Mouse (Mus musculus): ENCODE data around the gene Blm. TPM values are rescaled to one million over a fixed set of nuclear protein-coding genes. Genes with fewer than 3 reads are reported as not detected.

The Blm gene
- polyA plus RNA-seq, 1 experiment from 2014 or later: 26.7 TPM

- Histone ChIP-seq H3K9ac (no peak overlapping the region), H3K4me3 (no peak overlapping the region), H3K4me2 (no peak overlapping the region), H3K9me3 (replicated peaks) (no peaks in the 10 kb centered on the region), H3K4me1 (replicated peaks) (peaks cover 26% of the 10 kb centered on the region), H3K36me3 (no peaks in the 10 kb centered on the region), H3K27ac (ENCODE audit: poor library complexity, severe bottlenecking) (no peak overlapping the region), H3K27me3 (replicated peaks) (no peaks in the 10 kb centered on the region)
- no peak for ATAC-seq (ENCODE audit: insufficient number of reproducible peaks, low FRiP score)
- WGBS: 81% methylated on average over 3 of the region's 3 CpGs
Measured at GRCm38 (mm10) chr7:80418036-80418435, 116.9 kb downstream of the Blm start.

- Histone ChIP-seq H3K4me1 (replicated peaks) (peaks cover 22% of the 10 kb centered on the region), H3K36me3 (no peaks in the 10 kb centered on the region), H3K27me3 (replicated peaks) (no peaks in the 10 kb centered on the region), H3K4me2 (no peak overlapping the region), H3K27ac (ENCODE audit: poor library complexity, severe bottlenecking) (no peak overlapping the region), H3K9ac (no peak overlapping the region), H3K9me3 (replicated peaks) (no peaks in the 10 kb centered on the region), H3K4me3 (no peak overlapping the region)
- ATAC-seq (ENCODE audit: insufficient number of reproducible peaks, low FRiP score): no peak
Measured at GRCm38 (mm10) chr7:80417601-80418000, 117.3 kb downstream of the Blm start.

GRCm38 (mm10) chr7:80416969-80417368 is 118.0 kb downstream of the Blm start:
- Histone ChIP-seq H3K27ac (ENCODE audit: poor library complexity, severe bottlenecking) (no peak overlapping the region), H3K4me2 (no peak overlapping the region), H3K4me1 (replicated peaks) (peaks cover 21% of the 10 kb centered on the region), H3K9ac (no peak overlapping the region), H3K4me3 (no peak overlapping the region), H3K9me3 (replicated peaks) (no peaks in the 10 kb centered on the region), H3K36me3 (no peaks in the 10 kb centered on the region), H3K27me3 (replicated peaks) (no peaks in the 10 kb centered on the region)
- WGBS: 56% methylated on average over 7 of the region's 7 CpGs
- ATAC-seq (ENCODE audit: insufficient number of reproducible peaks, low FRiP score): no peak

GRCm38 (mm10) chr7:80414303-80414855 is 120.5 kb downstream of the Blm start:
- Histone ChIP-seq H3K9ac (no peak overlapping the region), H3K4me1 (replicated peaks) (peaks cover 14% of the 10 kb centered on the region; the same call in 1 of the 2 replicates), H3K36me3 (no peaks in the 10 kb centered on the region), H3K9me3 (replicated peaks) (no peaks in the 10 kb centered on the region), H3K4me2 (no peak overlapping the region), H3K27ac (ENCODE audit: poor library complexity, severe bottlenecking) (no peak overlapping the region), H3K27me3 (replicated peaks) (no peaks in the 10 kb centered on the region), H3K4me3 (no peak overlapping the region)
- ATAC-seq (ENCODE audit: insufficient number of reproducible peaks, low FRiP score): no peak
- 73% methylated on average over 7 of the region's 7 CpGs for WGBS

- no peaks in the 10 kb centered on the region for H3K27me3 ChIP-seq (replicated peaks)
- WGBS: 65% methylated on average over 9 of the region's 9 CpGs
- no peak overlapping the region for H3K27ac ChIP-seq (ENCODE audit: poor library complexity, severe bottlenecking)
- no peak overlapping the region for H3K4me3 ChIP-seq
- no peaks in the 10 kb centered on the region for H3K9me3 ChIP-seq (replicated peaks)
- H3K9ac ChIP-seq: no peak overlapping the region
- ATAC-seq (ENCODE audit: insufficient number of reproducible peaks, low FRiP score): no peak
- H3K4me2 ChIP-seq: no peak overlapping the region
- no peaks in the 10 kb centered on the region for H3K36me3 ChIP-seq
- H3K4me1 ChIP-seq (replicated peaks): peaks cover 12% of the 10 kb centered on the region; the same call in 1 of the 2 replicates
Measured at GRCm38 (mm10) chr7:80413512-80414302, 121.2 kb downstream of the Blm start.

- Histone ChIP-seq H3K4me3 (no peak overlapping the region), H3K4me2 (no peak overlapping the region), H3K4me1 (replicated peaks) (peaks cover 12% of the 10 kb centered on the region; the same call in 1 of the 2 replicates), H3K27me3 (replicated peaks) (no peaks in the 10 kb centered on the region), H3K9me3 (replicated peaks) (no peaks in the 10 kb centered on the region), H3K27ac (ENCODE audit: poor library complexity, severe bottlenecking) (no peak overlapping the region), H3K9ac (no peak overlapping the region), H3K36me3 (no peaks in the 10 kb centered on the region)
- ATAC-seq (ENCODE audit: insufficient number of reproducible peaks, low FRiP score): no peak
- WGBS: 82% methylated on average over 5 of the region's 5 CpGs
Measured at GRCm38 (mm10) chr7:80412781-80413180, 122.1 kb downstream of the Blm start.

- Histone ChIP-seq H3K4me1 (replicated peaks) (peaks cover 13% of the 10 kb centered on the region; the same call in 1 of the 2 replicates), H3K36me3 (no peaks in the 10 kb centered on the region), H3K9me3 (replicated peaks) (no peaks in the 10 kb centered on the region), H3K4me3 (no peak overlapping the region), H3K27ac (ENCODE audit: poor library complexity, severe bottlenecking) (no peak overlapping the region), H3K27me3 (replicated peaks) (no peaks in the 10 kb centered on the region), H3K9ac (no peak overlapping the region), H3K4me2 (no peak overlapping the region)
- WGBS: 86% methylated on average over 10 of the region's 10 CpGs
- no peak for ATAC-seq (ENCODE audit: insufficient number of reproducible peaks, low FRiP score)
Measured at GRCm38 (mm10) chr7:80412279-80412678, 122.6 kb downstream of the Blm start.

GRCm38 (mm10) chr7:80410380-80410779 is 124.5 kb downstream of the Blm start:
- Histone ChIP-seq H3K9ac (no peak overlapping the region), H3K27me3 (replicated peaks) (no peaks in the 10 kb centered on the region)
- no peak for ATAC-seq (ENCODE audit: insufficient number of reproducible peaks, low FRiP score)

GRCm38 (mm10) chr7:80407712-80408111 is 127.2 kb downstream of the Blm start:
- no peak overlapping the region for H3K27ac ChIP-seq (ENCODE audit: poor library complexity, severe bottlenecking)
- no peak overlapping the region for H3K4me3 ChIP-seq
- H3K9ac ChIP-seq: no peak overlapping the region
- no peak for ATAC-seq (ENCODE audit: insufficient number of reproducible peaks, low FRiP score)
- H3K4me1 ChIP-seq (replicated peaks): peaks cover 33% of the 10 kb centered on the region
- H3K4me2 ChIP-seq: no peak overlapping the region
- 70% methylated on average over 9 of the region's 9 CpGs for WGBS
- H3K36me3 ChIP-seq: no peaks in the 10 kb centered on the region
- no peaks in the 10 kb centered on the region for H3K27me3 ChIP-seq (replicated peaks)
- no peaks in the 10 kb centered on the region for H3K9me3 ChIP-seq (replicated peaks)

More at GRCm38 (mm10) chr7:80410380-80410779, 124.5 kb downstream of the Blm start:
- Histone ChIP-seq H3K4me1 (replicated peaks) (peaks cover 22% of the 10 kb centered on the region), H3K27ac (ENCODE audit: poor library complexity, severe bottlenecking) (no peak overlapping the region), H3K4me3 (no peak overlapping the region), H3K4me2 (no peak overlapping the region), H3K9me3 (replicated peaks) (no peaks in the 10 kb centered on the region), H3K36me3 (no peaks in the 10 kb centered on the region)
- WGBS: 79% methylated on average over 9 of the region's 9 CpGs

- H3K4me3 ChIP-seq: no peak overlapping the region
- H3K4me1 ChIP-seq (replicated peaks): peaks cover 34% of the 10 kb centered on the region
- whole genome bisulfite sequencing: 75% methylated on average over 3 of the region's 3 CpGs
- no peak overlapping the region for H3K4me2 ChIP-seq
- no peaks in the 10 kb centered on the region for H3K9me3 ChIP-seq (replicated peaks)
- H3K36me3 ChIP-seq: no peaks in the 10 kb centered on the region
- no peak overlapping the region for H3K9ac ChIP-seq
- no peaks in the 10 kb centered on the region for H3K27me3 ChIP-seq (replicated peaks)
- no peak overlapping the region for H3K27ac ChIP-seq (ENCODE audit: poor library complexity, severe bottlenecking)
- ATAC-seq (ENCODE audit: insufficient number of reproducible peaks, low FRiP score): no peak
Measured at GRCm38 (mm10) chr7:80406186-80406585, 128.7 kb downstream of the Blm start.

- Histone ChIP-seq H3K4me2 (no peak within 1 kb of the TSS), H3K4me3 (no peak within 1 kb of the TSS), H3K27me3 (replicated peaks) (no peaks in the 10 kb centered on the region), H3K4me1 (replicated peaks) (peaks cover 44% of the 10 kb centered on the region), H3K27ac (ENCODE audit: poor library complexity, severe bottlenecking) (0 out of 2 replicates have a peak within 1 kb of the TSS, but pooled peaks have one; percentile 97), H3K9ac (no peak within 1 kb of the TSS), H3K36me3 (no peaks in the 10 kb centered on the region), H3K9me3 (replicated peaks) (no peaks in the 10 kb centered on the region)
- 58% methylated on average over 9 of the region's 9 CpGs for WGBS
- no peak for ATAC-seq (ENCODE audit: insufficient number of reproducible peaks, low FRiP score)
Measured at GRCm38 (mm10) chr7:80405188-80405695, 129.7 kb downstream of the Blm start, which contains the start of gene Furin. Gene Furin (minus strand): TSS chr7:80405436.

Measured in heart, embryonic 12.5 days (tissue).